Mouse (Mus musculus) stomach, postnatal 0 days (tissue): ENCODE measurements around the gene Camk1. TPM values are rescaled to one million over a fixed set of nuclear protein-coding genes. Genes with fewer than 3 reads are reported as not detected.
A peak's percentile ranks its signal among the peaks of the same experiment; 100 is the strongest.

Experiments used
- ATAC-seq: fragments of 200-750 bp; cut with Nextera tagmentation; 2 replicates; pipeline ENCODE4 v1.8.0; 2017; ENCODE audit not compliant: low FRiP score, low TSS enrichment
- DNase-seq: peaks from one replicate; pipeline ENCODE4 v3.0.0-alpha.2; 2016; ENCODE audit warnings: low spot score
- H3K27ac ChIP-seq: fragments of 300-500 bp; sonication (generic); replicated peaks from 2 replicates; pipeline ENCODE4 v1.5.1; 2014; ENCODE audit warnings: mild to moderate bottlenecking, control low read depth
- H3K27me3 ChIP-seq: fragments of 300-500 bp; sonication (generic); 2 replicates; pipeline ENCODE4 v1.6.1; 2014; ENCODE audit warnings: low read length; ENCODE audit not compliant: control insufficient read depth, insufficient read depth
- H3K36me3 ChIP-seq: fragments of 300-500 bp; sonication (generic); 2 replicates; pipeline ENCODE4 v1.6.1; 2014; ENCODE audit warnings: low read length, mixed read lengths; ENCODE audit not compliant: control insufficient read depth, insufficient read depth
- H3K4me1 ChIP-seq: fragments of 300-500 bp; sonication (generic); replicated peaks from 2 replicates; pipeline ENCODE4 v1.6.1; 2014; ENCODE audit warnings: antibody characterized with exemption; ENCODE audit not compliant: control insufficient read depth, insufficient read depth
- H3K4me2 ChIP-seq: fragments of 300-500 bp; sonication (generic); replicated peaks from 2 replicates; pipeline ENCODE4 v1.6.1; 2014; ENCODE audit warnings: low read depth, mild to moderate bottlenecking, control low read depth, moderate library complexity
- H3K4me3 ChIP-seq: fragments of 300-500 bp; sonication (generic); 2 replicates; pipeline ENCODE4 v1.5.1; 2014; ENCODE audit warnings: low read depth, low read length, control low read depth
- H3K9ac ChIP-seq: fragments of 300-500 bp; sonication (generic); 2 replicates; pipeline ENCODE4 v1.6.1; 2014; ENCODE audit warnings: mild to moderate bottlenecking, low read length, control low read depth, mixed read lengths
- H3K9me3 ChIP-seq: fragments of 300-500 bp; sonication (generic); 2 replicates; pipeline ENCODE4 v1.6.1; 2016; ENCODE audit warnings: low read length; ENCODE audit not compliant: control insufficient read depth
- CTCF ChIP-seq: IDR thresholded peaks from 2 replicates; pipeline ENCODE4 v1.5.1; 2016; ENCODE audit warnings: antibody characterized with exemption, low read depth, mild to moderate bottlenecking, moderate library complexity
- EP300 ChIP-seq: optimal IDR thresholded peaks from 2 replicates; pipeline ENCODE3; 2016; ENCODE audit warnings: antibody characterized with exemption
- WGBS: fragments of 180-500 bp; shearing (Covaris S2); extraction: QIAGEN DNeasy Blood & Tissue Kit; methylation state at CpG from one replicate; pipeline ENCODE4 v1.1.7; 2014; 5-methylcytosine and 5-hydroxymethylcytosine counted together
- polyA plus RNA-seq: library from polyadenylated mRNA; unstranded; fragments of >200 nt; fragmentation: Nextera tagmentation; extraction: Ambion mirVana; gene quantifications from 2 replicates; pipeline ENCODE4 v1.2.1, GENCODE M21; 2015

The Camk1 gene
- polyA plus RNA-seq, 1 experiment from 2014 or later = 52.9 TPM

DNA sequence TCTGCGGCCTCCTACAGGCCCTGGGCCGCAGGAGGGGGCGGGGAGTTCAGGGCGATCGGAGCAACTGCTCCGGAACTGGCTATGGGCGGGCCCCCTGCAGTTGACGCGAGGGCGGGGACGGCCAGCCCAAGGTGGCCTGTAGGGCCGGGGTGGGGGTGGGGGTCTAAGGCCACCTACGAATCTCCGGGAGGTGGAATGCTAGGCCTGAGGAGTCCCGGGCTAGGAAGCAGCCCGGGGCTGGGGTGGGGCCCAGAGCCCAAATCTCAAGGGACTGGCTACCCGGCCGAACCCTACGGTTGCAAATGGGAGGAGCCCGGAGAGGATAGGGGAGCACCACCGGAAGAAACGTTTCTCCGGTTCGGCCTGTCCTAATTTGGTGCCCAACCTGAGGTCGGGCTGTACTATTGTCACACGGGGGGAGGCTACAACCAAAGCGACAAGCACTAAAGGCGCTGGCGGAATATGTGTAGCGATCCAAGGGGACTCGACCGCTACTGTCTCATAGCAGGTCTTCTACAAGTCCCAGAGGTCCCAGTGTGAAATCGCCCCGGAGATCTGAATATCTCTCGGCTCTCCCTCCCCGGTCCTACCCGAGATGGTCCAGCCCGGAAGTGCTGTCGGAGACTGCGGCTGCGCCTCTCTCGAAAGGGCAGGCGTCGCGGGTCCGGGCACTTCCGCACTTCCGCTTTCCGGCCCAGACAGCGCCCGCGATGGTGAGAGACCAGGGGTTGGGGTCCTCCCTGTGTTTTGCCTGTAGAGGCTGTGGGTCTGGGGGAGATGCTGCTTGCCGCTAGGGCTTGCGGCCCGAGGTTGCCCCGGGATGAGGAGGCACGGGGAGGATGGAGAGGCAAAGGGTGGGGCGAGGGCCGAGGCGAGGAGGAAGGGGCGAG lies 34.0 kb upstream of the Camk1 start, which contains the start of the genes Tada3 and Arpc4:
Tada3 (minus strand) TSS at position 388 of the 890 bp plus-strand sequence.
Arpc4 (plus strand) TSS at position 620 of the 890 bp plus-strand sequence.
- Histone ChIP-seq H3K9ac (peak within 1 kb of the TSS; percentile 98), H3K27ac (peak within 1 kb of the TSS; percentile 96), H3K9me3 (no peaks in the 10 kb centered on the region), H3K4me1 (peaks cover 2% of the 10 kb centered on the region; the same call in 1 of the 2 replicates), H3K4me3 (peak within 1 kb of the TSS; percentile 98), H3K36me3 (peaks cover 22% of the 10 kb centered on the region), H3K4me2 (peak within 1 kb of the TSS; percentile 82), H3K27me3 (no peaks in the 10 kb centered on the region)
- 1% methylated on average over 60 of the region's 61 CpGs for WGBS
- ATAC-seq (peak; percentile 97), DNase-seq (peak; percentile 93)
- peak; percentile 44; the same call in 1 of the 2 replicates for TF ChIP-seq CTCF
- TF ChIP-seq EP300 = peak; percentile 93

DNA sequence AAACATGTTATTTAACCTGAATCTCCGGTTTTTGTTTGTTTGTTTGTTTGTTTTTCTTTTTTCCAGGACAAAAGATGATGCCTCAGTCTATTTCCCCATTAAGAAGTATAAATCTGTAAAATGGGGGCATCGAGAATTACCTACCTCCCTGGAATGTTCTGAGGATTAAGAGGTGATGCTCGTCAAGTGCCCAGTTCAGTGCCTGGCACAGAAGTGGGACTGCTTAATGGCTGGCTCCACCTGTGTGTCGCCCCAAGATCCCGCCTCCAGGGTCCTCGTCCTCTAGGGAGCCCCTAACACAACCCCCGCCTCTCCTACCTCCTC lies 33.4 kb upstream of the Camk1 start:
- peak overlapping the region; percentile 96 for H3K27ac ChIP-seq
- no peaks in the 10 kb centered on the region for H3K27me3 ChIP-seq
- TF ChIP-seq CTCF (no peak; the same call in 1 of the 2 replicates), EP300 (no peak)
- peaks cover 25% of the 10 kb centered on the region for H3K36me3 ChIP-seq
- H3K4me3 ChIP-seq = peak overlapping the region; percentile 98
- H3K9ac ChIP-seq = peak overlapping the region; percentile 98
- H3K4me2 ChIP-seq = peak overlapping the region; percentile 82
- peaks cover 2% of the 10 kb centered on the region; the same call in 1 of the 2 replicates for H3K4me1 ChIP-seq
- no peak for ATAC-seq
- no peak for DNase-seq
- H3K9me3 ChIP-seq = no peaks in the 10 kb centered on the region
- WGBS = 3% methylated on average over 7 of the region's 7 CpGs

DNA sequence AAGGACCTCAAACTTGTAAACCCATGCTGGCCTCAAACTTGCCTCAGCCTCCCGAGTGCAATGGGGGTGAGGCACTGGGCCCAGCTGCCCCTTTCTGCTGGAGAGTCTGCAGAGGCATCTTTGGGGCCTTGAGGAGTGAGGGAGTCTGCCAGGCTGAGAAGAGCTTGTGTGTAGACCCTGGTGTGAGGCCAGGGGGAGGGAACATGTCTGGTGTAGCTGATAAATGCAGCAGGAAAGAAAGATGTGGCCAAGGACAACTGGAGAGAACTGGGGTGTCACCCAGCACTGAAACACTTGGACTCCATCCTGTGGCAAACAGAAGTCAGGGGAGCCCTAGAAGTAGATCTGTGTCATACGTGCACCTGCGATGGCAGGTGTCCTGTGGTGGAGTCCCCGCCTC lies 29.7 kb upstream of the Camk1 start:
- no peak for DNase-seq
- Histone ChIP-seq H3K4me3 (no peak overlapping the region), H3K27me3 (no peaks in the 10 kb centered on the region), H3K9ac (no peak overlapping the region), H3K9me3 (no peaks in the 10 kb centered on the region), H3K4me2 (no peak overlapping the region), H3K36me3 (peaks cover 34% of the 10 kb centered on the region), H3K4me1 (no peaks in the 10 kb centered on the region), H3K27ac (no peak overlapping the region)
- WGBS = 86% methylated on average over 4 of the region's 4 CpGs
- no peak for ATAC-seq
- TF ChIP-seq CTCF = no peak

DNA sequence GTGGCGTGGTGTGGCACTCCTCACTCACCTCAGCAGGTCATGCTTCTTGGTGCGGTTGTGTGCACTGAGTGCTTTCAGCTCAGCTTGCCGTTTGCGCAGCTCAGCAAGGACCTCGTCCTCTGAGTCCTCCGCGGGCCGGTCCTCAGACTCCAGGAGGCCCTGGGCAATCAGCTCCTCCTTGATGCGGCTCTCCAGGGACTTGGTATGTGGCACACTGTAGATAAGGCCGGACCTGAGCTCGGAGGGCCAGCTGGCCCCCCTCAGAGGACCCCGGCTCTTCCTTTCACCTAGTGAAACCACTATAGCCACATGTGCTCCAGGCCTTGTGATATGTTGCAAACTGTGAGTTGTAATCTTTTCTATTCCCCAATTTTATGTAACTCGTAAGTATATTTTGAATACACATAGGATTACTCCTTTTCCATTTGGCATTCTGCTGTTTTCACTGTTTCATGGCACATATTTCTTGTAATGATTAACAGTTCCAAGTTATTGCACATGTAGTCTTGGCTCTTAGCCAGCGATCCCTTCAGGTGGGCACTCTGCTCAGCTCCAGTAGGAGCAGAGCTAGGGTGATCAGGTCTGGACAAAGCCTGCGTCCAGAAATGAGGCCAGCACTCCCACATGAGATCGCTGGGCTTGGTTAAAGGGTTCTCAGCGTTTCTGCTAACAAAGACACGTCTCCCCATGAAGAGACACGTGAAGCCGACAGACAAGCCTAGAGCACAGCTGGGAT lies 26.6 kb upstream of the Camk1 start:
- no peak overlapping the region for H3K4me3 ChIP-seq
- H3K4me1 ChIP-seq = no peaks in the 10 kb centered on the region
- ATAC-seq (no peak), DNase-seq (no peak)
- no peaks in the 10 kb centered on the region for H3K27me3 ChIP-seq
- H3K9me3 ChIP-seq = no peaks in the 10 kb centered on the region
- no peak overlapping the region for H3K4me2 ChIP-seq
- no peak overlapping the region for H3K27ac ChIP-seq
- H3K9ac ChIP-seq = no peak overlapping the region
- TF ChIP-seq EP300 = no peak
- no peak for TF ChIP-seq CTCF
- 93% methylated on average over 20 of the region's 20 CpGs for WGBS
- peaks cover 36% of the 10 kb centered on the region for H3K36me3 ChIP-seq

DNA sequence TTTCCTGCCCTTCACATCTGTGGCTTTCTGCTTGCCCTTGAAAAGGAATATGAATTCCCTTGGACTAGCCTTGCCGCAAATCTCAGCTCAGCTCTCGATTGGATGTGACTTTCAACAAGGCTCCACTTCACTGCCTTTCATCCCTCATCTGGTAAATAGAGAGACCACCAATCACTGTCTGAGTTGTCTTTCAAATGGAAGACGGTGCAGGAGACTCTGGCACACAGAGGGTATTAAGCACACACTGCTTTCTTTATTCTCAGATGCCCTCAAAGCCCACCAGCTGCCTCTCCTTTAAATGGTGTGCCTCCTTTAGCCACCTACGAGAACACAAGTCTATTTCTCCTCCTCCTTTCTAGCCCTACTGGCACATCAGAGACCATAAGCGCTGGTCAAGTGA lies 24.8 kb upstream of the Camk1 start:
- H3K4me1 ChIP-seq = no peaks in the 10 kb centered on the region
- no peak overlapping the region for H3K4me2 ChIP-seq
- H3K9ac ChIP-seq = no peak overlapping the region
- WGBS = 74% methylated on average over 5 of the region's 5 CpGs
- H3K4me3 ChIP-seq = no peak overlapping the region
- no peak for DNase-seq
- no peaks in the 10 kb centered on the region for H3K9me3 ChIP-seq
- H3K36me3 ChIP-seq = peaks cover 28% of the 10 kb centered on the region
- TF ChIP-seq EP300 (no peak), CTCF (no peak)
- H3K27me3 ChIP-seq = no peaks in the 10 kb centered on the region
- no peak overlapping the region for H3K27ac ChIP-seq
- no peak for ATAC-seq

DNA sequence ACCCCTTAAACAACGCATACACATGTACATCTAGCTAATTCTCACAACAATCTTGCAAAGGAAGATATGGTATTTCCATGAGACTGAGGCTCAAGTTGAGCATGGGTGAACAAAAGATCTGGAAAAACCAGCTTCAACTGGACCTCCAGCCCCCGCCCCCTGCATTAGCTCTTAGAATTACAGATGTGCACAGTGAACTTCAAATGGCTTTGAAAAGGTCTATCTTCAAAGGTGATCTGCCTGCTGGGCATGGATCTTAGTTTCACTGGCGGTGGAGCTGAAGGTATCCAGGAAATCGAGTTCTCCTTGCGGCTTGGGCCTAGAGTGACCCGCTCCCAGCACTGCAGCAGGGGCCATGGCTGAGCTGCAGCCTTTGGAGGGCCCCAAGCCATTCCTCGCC lies 24.3 kb upstream of the Camk1 start:
- no peak overlapping the region for H3K4me3 ChIP-seq
- H3K27me3 ChIP-seq = no peaks in the 10 kb centered on the region
- no peak overlapping the region for H3K9ac ChIP-seq
- no peaks in the 10 kb centered on the region for H3K9me3 ChIP-seq
- TF ChIP-seq CTCF (no peak), EP300 (no peak)
- H3K27ac ChIP-seq = no peak overlapping the region
- WGBS = 80% methylated on average over 7 of the region's 7 CpGs
- H3K36me3 ChIP-seq = peaks cover 24% of the 10 kb centered on the region
- no peak for ATAC-seq
- H3K4me2 ChIP-seq = no peak overlapping the region
- DNase-seq = no peak
- H3K4me1 ChIP-seq = no peaks in the 10 kb centered on the region
